Mouse (Mus musculus) myocyte (in vitro differentiated cells): ENCODE measurements around the gene Ccdc181. TPM values are rescaled to one million over a fixed set of nuclear protein-coding genes. Genes with fewer than 3 reads are reported as not detected.

Experiments used
- H3K27me3 ChIP-seq: one replicate; pipeline ENCODE4 v1.6.1; 2011; ENCODE audit not compliant: control insufficient read depth, insufficient read depth, insufficient read length
- H3K36me3 ChIP-seq: one replicate; pipeline ENCODE4 v1.6.1; 2011; ENCODE audit not compliant: control insufficient read depth, insufficient read depth
- H3K4me2 ChIP-seq: one replicate; pipeline ENCODE4 v1.6.1; 2011; ENCODE audit warnings: low read depth, control low read depth
- H3K4me3 ChIP-seq: one replicate; pipeline ENCODE4 v1.5.1; 2011; ENCODE audit warnings: mild to moderate bottlenecking, control low read depth, moderate library complexity
- H3K79me2 ChIP-seq: one replicate; pipeline ENCODE4 v1.6.1; 2011; ENCODE audit not compliant: control insufficient read depth, insufficient read depth
- H3ac ChIP-seq: one replicate; pipeline ENCODE4 v1.6.1; 2011; ENCODE audit not compliant: control insufficient read depth, insufficient read length
- CEBPB ChIP-seq: IDR thresholded peaks from 2 replicates; pipeline ENCODE4 v1.6.1; 2011; ENCODE audit warnings: mild to moderate bottlenecking, moderate library complexity; ENCODE audit not compliant: poor library complexity, insufficient read depth, severe bottlenecking
- E2F4 ChIP-seq: IDR thresholded peaks from one replicate; pipeline ENCODE4 v1.6.1; 2011; ENCODE audit warnings: mild to moderate bottlenecking, control low read depth, moderate library complexity; ENCODE audit not compliant: insufficient read depth
- MAX ChIP-seq: IDR thresholded peaks from one replicate; pipeline ENCODE4 v1.6.1; 2011; ENCODE audit warnings: low read depth, mild to moderate bottlenecking, control low read depth
- MYOD1 ChIP-seq, 3 experiments: IDR thresholded peaks; one replicate each; pipeline ENCODE4 v1.6.1; 2011; ENCODE audit warnings: control low read depth in 2 of 3, low read depth in 2 of 3, mild to moderate bottlenecking in 2 of 3, moderate library complexity in 1 of 3; ENCODE audit not compliant: insufficient read length in 2 of 3, control insufficient read depth in 1 of 3
- MYOG ChIP-seq, 3 experiments: IDR thresholded peaks; one replicate each; pipeline ENCODE4 v1.6.1; 2011; ENCODE audit warnings: control low read depth in 2 of 3, low read depth in 2 of 3, mild to moderate bottlenecking in 2 of 3; ENCODE audit not compliant: insufficient read length in 2 of 3, control insufficient read depth in 1 of 3, insufficient read depth in 1 of 3
- POLR2A ChIP-seq: IDR thresholded peaks from one replicate; pipeline ENCODE4 v1.6.1; 2011; ENCODE audit warnings: low read depth, mild to moderate bottlenecking, control low read depth, moderate library complexity; ENCODE audit not compliant: insufficient read length
- POLR2AphosphoS2 ChIP-seq: IDR thresholded peaks from one replicate; pipeline ENCODE4 v1.6.1; 2011; ENCODE audit warnings: low read depth, control low read depth; ENCODE audit not compliant: insufficient read length
- REST ChIP-seq: IDR thresholded peaks from one replicate; pipeline ENCODE4 v1.6.1; 2011; ENCODE audit warnings: mild to moderate bottlenecking, control low read depth, moderate library complexity; ENCODE audit not compliant: insufficient read depth, insufficient read length
- SRF ChIP-seq: IDR thresholded peaks from one replicate; pipeline ENCODE4 v1.6.1; 2011; ENCODE audit warnings: low read depth; ENCODE audit not compliant: control insufficient read depth, insufficient read length
- TCF12 ChIP-seq: IDR thresholded peaks from one replicate; pipeline ENCODE4 v1.6.1; 2011; ENCODE audit warnings: mild to moderate bottlenecking, control low read depth; ENCODE audit not compliant: poor library complexity, insufficient read depth, severe bottlenecking
- TCF3 ChIP-seq: IDR thresholded peaks from one replicate; pipeline ENCODE4 v1.6.1; 2011; ENCODE audit warnings: low read depth, control low read depth; ENCODE audit not compliant: insufficient read length
- USF1 ChIP-seq: IDR thresholded peaks from one replicate; pipeline ENCODE4 v1.6.1; 2011; ENCODE audit warnings: low read depth, mild to moderate bottlenecking, control low read depth, moderate library complexity
- polyA plus RNA-seq: library from polyadenylated mRNA; unstranded; fragments of >200 nt; fragmentation: generic; extraction: Trizol; gene quantifications from one replicate; pipeline ENCODE4 v1.2.1, GENCODE M21; 2012; ENCODE audit warnings: missing spikeins

The Ccdc181 gene
- polyA plus RNA-seq, 1 experiment: 4.1 TPM

DNA sequence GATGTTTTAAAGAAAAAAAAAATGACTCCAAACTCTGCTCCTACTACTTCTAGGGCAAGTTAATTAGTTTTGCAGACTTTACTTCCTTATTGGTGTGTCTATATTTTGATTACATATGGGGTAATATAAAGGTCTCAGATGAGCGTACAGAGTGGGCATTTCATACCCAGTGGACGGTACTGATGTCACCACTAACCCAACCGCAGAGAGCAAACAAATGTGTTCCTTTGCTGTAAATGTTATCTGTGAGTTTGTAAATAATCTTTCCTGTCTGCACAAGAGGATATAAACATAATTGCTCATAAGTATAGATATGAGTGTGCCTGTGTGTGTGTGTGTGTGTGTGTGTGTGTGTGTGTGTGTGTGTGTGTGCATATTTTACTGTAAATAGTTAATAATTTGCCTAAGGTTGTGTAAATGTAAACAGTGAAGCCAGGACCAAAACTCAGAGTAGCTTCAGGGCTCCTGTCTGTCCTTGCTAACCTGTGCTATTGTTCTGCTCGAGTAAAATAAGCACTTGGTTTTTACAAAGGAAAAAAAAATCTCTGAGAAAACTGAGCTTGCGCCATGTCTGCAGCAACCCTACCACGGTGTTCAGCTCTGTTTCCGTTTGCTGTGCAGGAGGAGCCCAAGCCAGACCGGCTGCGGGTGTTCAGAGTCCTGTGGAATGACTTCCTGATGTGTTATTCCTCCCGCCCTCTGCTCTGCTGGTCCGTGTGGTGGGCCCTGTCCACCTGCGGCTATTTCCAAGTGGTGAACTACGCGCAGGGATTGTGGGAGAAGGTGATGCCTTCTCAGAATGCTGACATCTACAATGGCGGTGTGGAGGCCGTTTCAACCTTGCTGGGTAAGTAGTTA lies 15.0 kb upstream of the Ccdc181 start:
- Histone ChIP-seq H3K4me2 (no peak overlapping the region), H3K27me3 (no peaks in the 10 kb centered on the region), H3ac (no peak overlapping the region), H3K79me2 (no peaks in the 10 kb centered on the region), H3K4me3 (no peak overlapping the region), H3K36me3 (peaks cover 50% of the 10 kb centered on the region)
- TF ChIP-seq MYOD1 (IDR thresholded peaks at IDR 0.05; ENCODE audit: control insufficient read depth in 1 of 3, insufficient read length in 2 of 3, low read depth in 2 of 3) (no peak), REST (no peak)

DNA sequence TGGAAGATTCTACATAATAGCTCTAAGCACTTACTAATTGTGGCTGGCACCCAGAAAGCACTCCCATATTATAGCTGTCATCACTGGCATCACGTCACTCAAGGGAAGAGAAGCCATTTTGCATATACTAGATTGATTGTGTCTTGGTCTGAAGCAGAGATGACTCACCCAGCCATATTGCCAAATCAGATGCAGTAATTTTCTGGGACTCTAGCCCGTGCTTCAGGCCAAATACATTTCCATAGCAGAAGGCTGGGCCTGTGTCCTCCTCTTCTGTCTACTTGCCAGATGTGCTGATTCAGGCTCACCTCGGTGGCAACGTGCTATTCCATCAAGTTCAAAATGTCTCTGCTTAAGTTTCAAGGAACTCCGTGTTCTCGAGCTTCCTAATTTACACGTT lies 13.8 kb upstream of the Ccdc181 start:
- TF ChIP-seq MAX (no peak), CEBPB (peak; percentile 63), USF1 (no peak), MYOD1 (IDR thresholded peaks at IDR 0.05; ENCODE audit: control insufficient read depth in 1 of 3, insufficient read length in 2 of 3, low read depth in 2 of 3) (no peak), MYOG (IDR thresholded peaks at IDR 0.05; ENCODE audit: control insufficient read depth in 1 of 3, insufficient read depth in 1 of 3, insufficient read length in 2 of 3, low read depth in 2 of 3) (no peak), REST (no peak)

DNA sequence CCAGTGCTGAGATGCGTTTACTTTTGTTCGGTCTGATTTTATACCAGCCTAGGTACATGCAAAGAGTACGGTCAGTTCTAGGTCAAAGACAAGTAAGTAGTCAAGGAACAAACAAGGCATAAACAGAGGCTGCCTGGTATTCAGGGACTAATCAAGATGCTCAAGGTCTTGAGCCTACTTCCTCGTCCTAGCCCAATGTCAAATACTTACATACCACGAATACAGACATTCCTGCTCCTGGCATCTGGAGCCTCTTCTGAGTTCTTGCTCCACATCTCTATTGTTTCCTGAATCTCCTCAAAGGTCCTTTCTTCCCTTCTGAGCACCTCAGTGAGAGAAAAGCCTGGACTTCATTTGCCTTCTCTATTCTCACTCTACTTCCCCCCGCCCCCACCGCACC lies 4.4 kb upstream of the Ccdc181 start:
- no peaks in the 10 kb centered on the region for H3K79me2 ChIP-seq
- H3ac ChIP-seq: no peak overlapping the region
- H3K4me3 ChIP-seq: no peak overlapping the region
- H3K27me3 ChIP-seq: no peaks in the 10 kb centered on the region
- H3K4me2 ChIP-seq: no peak overlapping the region
- H3K36me3 ChIP-seq: no peaks in the 10 kb centered on the region
- no peak for TF ChIP-seq TCF12
- no peak for TF ChIP-seq MYOD1 (IDR thresholded peaks at IDR 0.05; ENCODE audit: control insufficient read depth in 1 of 3, insufficient read length in 2 of 3, low read depth in 2 of 3)
- no peak for TF ChIP-seq TCF3
- TF ChIP-seq CEBPB: no peak
- TF ChIP-seq MAX: no peak
- TF ChIP-seq POLR2A: no peak
- TF ChIP-seq MYOG (IDR thresholded peaks at IDR 0.05; ENCODE audit: control insufficient read depth in 1 of 3, insufficient read depth in 1 of 3, insufficient read length in 2 of 3, low read depth in 2 of 3): no peak
- TF ChIP-seq USF1: no peak
- no peak for TF ChIP-seq E2F4
- no peak for TF ChIP-seq POLR2AphosphoS2
- no peak for TF ChIP-seq REST
- no peak for TF ChIP-seq SRF

More for the DNA sequence above, 13.8 kb upstream of the Ccdc181 start:
- Histone ChIP-seq H3K27me3 (no peaks in the 10 kb centered on the region), H3K79me2 (no peaks in the 10 kb centered on the region), H3K36me3 (peaks cover 50% of the 10 kb centered on the region), H3ac (no peak overlapping the region), H3K4me2 (no peak overlapping the region), H3K4me3 (no peak overlapping the region)

DNA sequence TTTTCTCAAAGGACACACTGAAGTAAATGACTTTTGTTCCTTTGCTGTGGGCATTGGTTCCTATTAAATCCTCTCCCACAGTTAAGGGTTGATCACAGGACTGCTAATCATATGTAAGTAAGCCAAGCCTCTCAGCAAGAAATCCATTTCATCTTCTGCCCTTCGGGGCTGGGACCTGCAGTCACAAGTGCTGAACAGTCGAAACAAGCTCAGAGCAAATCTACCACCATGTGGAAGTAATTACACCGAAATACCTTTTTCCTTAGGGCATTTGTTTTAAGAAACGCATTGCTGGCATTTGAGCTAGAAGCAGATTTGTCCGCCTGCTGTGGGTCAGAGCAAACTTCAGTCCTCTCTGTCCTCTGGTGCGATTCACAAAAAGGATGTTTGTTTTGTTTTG lies 1.7 kb upstream of the Ccdc181 start:
- Histone ChIP-seq H3K27me3 (no peaks in the 10 kb centered on the region), H3K36me3 (no peaks in the 10 kb centered on the region), H3K79me2 (no peaks in the 10 kb centered on the region), H3ac (no peak overlapping the region), H3K4me3 (no peak overlapping the region), H3K4me2 (no peak overlapping the region)
- TF ChIP-seq E2F4 (no peak), SRF (no peak), TCF12 (no peak), TCF3 (no peak), MYOG (IDR thresholded peaks at IDR 0.05; ENCODE audit: control insufficient read depth in 1 of 3, insufficient read depth in 1 of 3, insufficient read length in 2 of 3, low read depth in 2 of 3) (no peak), USF1 (no peak), MYOD1 (IDR thresholded peaks at IDR 0.05; ENCODE audit: control insufficient read depth in 1 of 3, insufficient read length in 2 of 3, low read depth in 2 of 3) (no peak), MAX (no peak), POLR2AphosphoS2 (no peak), REST (no peak), CEBPB (no peak), POLR2A (no peak)

- no peak for TF ChIP-seq REST
- peak; percentile 35 for TF ChIP-seq USF1
- Histone ChIP-seq H3K4me3 (no peak overlapping the region), H3K36me3 (no peaks in the 10 kb centered on the region), H3ac (no peak overlapping the region), H3K4me2 (no peak overlapping the region), H3K27me3 (no peaks in the 10 kb centered on the region), H3K79me2 (no peaks in the 10 kb centered on the region)
These were observed 1.2 kb downstream of the Ccdc181 start for GRCm38 (mm10) chr1:164276552-164276951.
